Mouse (Mus musculus) heart, postnatal 14 days (tissue): ENCODE measurements around the gene Fam214a. TPM values are rescaled to one million over a fixed set of nuclear protein-coding genes. Genes with fewer than 3 reads are reported as not detected.
A peak's percentile ranks its signal among the peaks of the same experiment; 100 is the strongest.

Experiments
- DNase-seq, 2 experiments: peaks; one replicate each; pipeline ENCODE4 v3.0.0; 2021 to 2022
- intact Hi-C: fragments of 180-260 bp; cut with DNase I; formaldehyde crosslinking; loops from one replicate; pipeline ENCODE4 v1.15.1; 2025
- total RNA-seq, 2 experiments: library from RNA; stranded (reverse); gene quantifications; 2 replicates each; pipeline ENCODE4 v1.2.3; 2021

The Fam214a gene
- total RNA-seq, 2 experiments from 2014 or later: 26.7 to 36.3 TPM

GRCm38 (mm10) chr9:74938670-74939534 is 13.8 kb upstream of the Fam214a start:
- peak; percentile 12 to 40 for DNase-seq
- intact Hi-C loops: no loop called here

- intact Hi-C loops: no loop called here
Observed at GRCm38 (mm10) chr9:74946713-74947402, 5.8 kb upstream of the Fam214a start.

GRCm38 (mm10) chr9:74951491-74951890 is 1.2 kb upstream of the Fam214a start:
- DNase-seq: no peak
- intact Hi-C loops: loop anchor here (5.0 kb wide), 1 partner anchor 86 kb away; the partner anchor contains the start of gene Arpp19

More at GRCm38 (mm10) chr9:74946713-74947402, 5.8 kb upstream of the Fam214a start:
- DNase-seq: no peak

- intact Hi-C loops: loop anchor here (2.0 to 5.0 kb wide), 4 partner anchors 21 to 85 kb away; partner anchors contain the start of gene Arpp19
- peak; percentile 14 to 32 for DNase-seq
Observed at GRCm38 (mm10) chr9:74952106-74952505, 578 bp upstream of the Fam214a start.

- peak; percentile 73 to 74 for DNase-seq
- intact Hi-C loops: loop anchor here (2.0 to 5.0 kb wide), 4 partner anchors 19 to 84 kb away; partner anchors contain the start of gene Arpp19
Observed at GRCm38 (mm10) chr9:74953265-74953958, 728 bp downstream of the Fam214a start.

GRCm38 (mm10) chr9:74953959-74954279 is 1.2 kb downstream of the Fam214a start:
- DNase-seq: no peak
- intact Hi-C loops: loop anchor here (2.0 to 5.0 kb wide), 4 partner anchors 19 to 83 kb away; partner anchors contain the start of gene Arpp19

- intact Hi-C loops: loop anchor here (5.0 kb wide), 1 partner anchor 83 kb away; the partner anchor contains the start of gene Arpp19
- no peak for DNase-seq
Observed at GRCm38 (mm10) chr9:74954387-74954786, 1.7 kb downstream of the Fam214a start.

GRCm38 (mm10) chr9:74960630-74961029 is 7.9 kb downstream of the Fam214a start:
- intact Hi-C loops: no loop called here

GRCm38 (mm10) chr9:74961073-74961575 is 8.4 kb downstream of the Fam214a start:
- intact Hi-C loops: no loop called here
- DNase-seq: no peak

More at GRCm38 (mm10) chr9:74960630-74961029, 7.9 kb downstream of the Fam214a start:
- no peak for DNase-seq

GRCm38 (mm10) chr9:74963953-74964352 is 11.3 kb downstream of the Fam214a start:
- DNase-seq: no peak
- intact Hi-C loops: no loop called here

- intact Hi-C loops: no loop called here
- DNase-seq: no peak
Observed at GRCm38 (mm10) chr9:74964866-74965384, 12.2 kb downstream of the Fam214a start.

- DNase-seq: no peak
- intact Hi-C loops: no loop called here
Observed at GRCm38 (mm10) chr9:74966200-74966599, 13.5 kb downstream of the Fam214a start.

GRCm38 (mm10) chr9:74968647-74969428 is 16.2 kb downstream of the Fam214a start:
- no peak for DNase-seq
- intact Hi-C loops: no loop called here

GRCm38 (mm10) chr9:74970591-74970990 is 17.9 kb downstream of the Fam214a start:
- DNase-seq: no peak
- intact Hi-C loops: loop anchor here (10.0 kb wide), 1 partner anchor 434 kb away; no protein-coding TSS in a partner anchor

- intact Hi-C loops: loop anchor here (10.0 kb wide), 1 partner anchor 433 kb away; no protein-coding TSS in a partner anchor
- DNase-seq: no peak
Observed at GRCm38 (mm10) chr9:74971191-74971976, 18.7 kb downstream of the Fam214a start.

- no peak for DNase-seq
- intact Hi-C loops: loop anchor here (2.0 to 10.0 kb wide), 2 partner anchors 20 to 432 kb away; partner anchors contain the start of gene Fam214a
Observed at GRCm38 (mm10) chr9:74972736-74973135, 20.1 kb downstream of the Fam214a start.

GRCm38 (mm10) chr9:74973154-74973553 is 20.5 kb downstream of the Fam214a start:
- intact Hi-C loops: loop anchor here (2.0 to 10.0 kb wide), 2 partner anchors 20 to 432 kb away; partner anchors contain the start of gene Fam214a
- no peak for DNase-seq

GRCm38 (mm10) chr9:74974758-74975157 is 22.1 kb downstream of the Fam214a start:
- intact Hi-C loops: loop anchor here (10.0 kb wide), 1 partner anchor 430 kb away; no protein-coding TSS in a partner anchor

More at GRCm38 (mm10) chr9:74974758-74975157, 22.1 kb downstream of the Fam214a start:
- peak; percentile 43 to 53 for DNase-seq
